Mouse (Mus musculus) embryonic fibroblast, embryonic 13.5 days (primary cell): ENCODE measurements around the gene Rnf2. TPM values are rescaled to one million over a fixed set of nuclear protein-coding genes. Genes with fewer than 3 reads are reported as not detected.

ENCODE experiments used
- H3K27ac ChIP-seq: 2 replicates; pipeline ENCODE4 v1.5.1; 2012; ENCODE audit warnings: low read length, control low read depth, inconsistent platforms; ENCODE audit not compliant: insufficient read depth
- H3K4me1 ChIP-seq: 2 replicates; pipeline ENCODE4 v1.6.1; 2011; ENCODE audit warnings: low read length; ENCODE audit not compliant: control insufficient read depth, insufficient read depth
- H3K4me3 ChIP-seq: 2 replicates; pipeline ENCODE4 v1.5.1; 2011; ENCODE audit warnings: mild to moderate bottlenecking, control low read depth, low read length; ENCODE audit not compliant: insufficient read depth
- CTCF ChIP-seq: IDR thresholded peaks from 2 replicates; pipeline ENCODE4 v1.5.1; 2011; ENCODE audit warnings: mild to moderate bottlenecking, control low read depth, low read length, moderate library complexity, borderline replicate concordance; ENCODE audit not compliant: insufficient read depth
- POLR2A ChIP-seq: IDR thresholded peaks from 2 replicates; pipeline ENCODE4 v1.6.1; 2011; ENCODE audit warnings: low read depth, mild to moderate bottlenecking, control low read depth, low read length, moderate library complexity
- polyA plus RNA-seq: library from polyadenylated mRNA; stranded (reverse); fragments of >200 nt; gene quantifications from 2 replicates; pipeline ENCODE4 v1.2.4, GENCODE M21; 2011; ENCODE audit warnings: low read depth; ENCODE audit not compliant: missing spikeins, insufficient read length

The Rnf2 gene
- polyA plus RNA-seq, 1 experiment: 96.5 TPM

- Histone ChIP-seq H3K4me1 (no peaks in the 10 kb centered on the region), H3K4me3 (no peak overlapping the region), H3K27ac (no peak overlapping the region)
- no peak for TF ChIP-seq POLR2A
- no peak for TF ChIP-seq CTCF
These were observed 15.0 kb upstream of the Rnf2 start for GRCm38 (mm10) chr1:151515733-151516132.

DNA sequence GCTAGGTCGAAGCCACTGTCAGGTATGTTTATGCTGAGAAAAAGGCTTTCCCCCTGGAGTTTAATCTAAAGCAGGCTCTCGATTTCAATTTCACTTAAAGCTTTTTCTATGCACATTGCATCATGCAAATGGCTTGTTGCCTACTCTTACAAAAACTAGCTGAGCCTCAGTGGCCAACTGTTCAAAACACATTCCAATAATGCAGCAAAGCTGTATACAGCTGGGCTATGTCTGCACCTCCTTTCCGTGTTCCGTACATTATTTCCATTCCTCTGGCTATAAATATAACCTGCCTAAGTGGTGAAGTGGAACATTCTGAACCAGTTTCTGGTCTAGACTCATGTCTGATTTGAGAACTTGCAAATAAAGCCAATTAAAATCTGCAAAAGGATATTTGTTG is 13.4 kb upstream of the Rnf2 start:
- TF ChIP-seq CTCF (no peak), POLR2A (no peak)
- peak overlapping the region; percentile 81 for H3K27ac ChIP-seq
- no peak overlapping the region for H3K4me3 ChIP-seq

GRCm38 (mm10) chr1:151510811-151511210 is 10.1 kb upstream of the Rnf2 start:
- H3K27ac ChIP-seq: no peak overlapping the region
- H3K4me1 ChIP-seq: no peaks in the 10 kb centered on the region

More for the DNA sequence above, 13.4 kb upstream of the Rnf2 start:
- no peaks in the 10 kb centered on the region for H3K4me1 ChIP-seq

DNA sequence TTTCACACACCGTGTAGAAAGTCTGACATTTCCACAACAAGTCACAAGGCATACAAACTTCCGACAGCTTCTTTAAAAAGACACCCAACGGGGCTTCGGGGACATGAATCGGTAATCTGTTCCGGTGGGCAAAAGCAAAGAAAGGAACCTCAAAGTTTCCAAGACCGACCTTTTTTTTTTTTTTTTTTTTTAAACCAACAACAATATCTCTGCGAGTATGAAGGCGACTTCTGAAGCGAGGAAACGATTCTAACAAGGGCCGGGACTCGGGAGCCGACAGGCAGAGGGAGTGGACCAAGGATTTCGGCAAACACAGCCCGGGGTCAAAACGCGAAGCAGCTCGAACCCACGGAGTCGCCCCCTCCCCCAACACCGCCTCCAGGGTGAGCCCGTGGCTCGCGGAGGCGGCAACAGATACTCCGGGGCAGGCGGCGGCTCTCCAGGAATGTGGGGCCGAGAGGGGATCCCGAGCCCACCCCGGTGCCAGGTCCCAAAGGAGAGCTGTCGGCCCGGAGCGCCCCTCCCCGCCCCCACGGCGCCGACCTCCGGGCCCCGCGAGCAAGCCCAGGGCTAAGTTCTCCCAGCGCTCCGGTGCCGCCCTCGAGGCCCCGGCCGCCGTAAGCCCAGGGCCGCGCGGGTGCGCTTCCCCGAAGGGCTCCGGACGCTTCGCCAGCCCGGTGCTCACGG is 797 bp downstream of the Rnf2 start:
- Histone ChIP-seq H3K27ac (peak overlapping the region; percentile 55), H3K4me1 (peaks cover 2% of the 10 kb centered on the region; the same call in 1 of the 2 replicates), H3K4me3 (peak overlapping the region; percentile 83)
- TF ChIP-seq CTCF (no peak), POLR2A (no peak)

More at GRCm38 (mm10) chr1:151510811-151511210, 10.1 kb upstream of the Rnf2 start:
- no peak overlapping the region for H3K4me3 ChIP-seq
- TF ChIP-seq CTCF (no peak), POLR2A (no peak)

DNA sequence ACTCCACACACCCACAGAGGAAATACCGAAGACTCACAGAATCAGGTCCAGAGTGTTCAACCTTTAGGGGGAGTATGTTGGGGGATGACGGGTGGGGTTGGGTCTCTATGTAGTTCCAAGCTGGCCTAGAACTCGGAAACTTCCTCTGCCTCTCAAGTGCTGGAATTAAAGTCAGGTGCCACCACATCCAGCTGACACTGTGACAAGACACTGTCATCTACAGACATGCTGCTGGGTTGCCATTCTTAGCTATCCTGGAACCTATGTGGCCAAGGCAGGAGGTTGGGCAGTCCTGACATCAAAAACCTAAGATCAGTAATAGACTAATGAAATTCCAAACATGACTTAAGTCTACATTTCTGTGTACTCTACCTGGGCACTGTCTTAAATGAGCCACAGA is 2.4 kb downstream of the Rnf2 start:
- no peak for TF ChIP-seq POLR2A
- no peak for TF ChIP-seq CTCF
- Histone ChIP-seq H3K4me1 (peaks cover 2% of the 10 kb centered on the region; the same call in 1 of the 2 replicates), H3K27ac (no peak overlapping the region), H3K4me3 (no peak overlapping the region)

DNA sequence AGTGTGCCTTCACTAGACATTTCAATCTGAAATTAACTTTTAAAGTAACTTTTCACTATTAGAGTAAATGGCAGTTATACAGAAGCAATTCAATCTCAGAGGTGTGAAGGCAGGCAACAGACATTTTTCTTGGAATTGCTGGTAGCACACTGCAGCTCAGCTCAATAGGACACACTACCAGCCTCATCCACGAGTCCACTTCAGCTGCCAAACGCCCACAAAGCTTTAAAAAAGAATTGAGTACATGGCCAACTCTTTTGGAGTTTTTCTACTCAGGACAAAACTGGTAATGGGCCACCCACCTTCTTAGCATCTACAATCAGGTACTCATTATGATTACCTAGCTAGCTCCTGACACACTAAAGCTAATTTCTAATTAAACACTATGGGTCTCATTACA is 2.8 kb downstream of the Rnf2 start:
- Histone ChIP-seq H3K4me3 (no peak overlapping the region), H3K27ac (no peak overlapping the region), H3K4me1 (peaks cover 2% of the 10 kb centered on the region; the same call in 1 of the 2 replicates)
- TF ChIP-seq POLR2A (no peak), CTCF (no peak)

DNA sequence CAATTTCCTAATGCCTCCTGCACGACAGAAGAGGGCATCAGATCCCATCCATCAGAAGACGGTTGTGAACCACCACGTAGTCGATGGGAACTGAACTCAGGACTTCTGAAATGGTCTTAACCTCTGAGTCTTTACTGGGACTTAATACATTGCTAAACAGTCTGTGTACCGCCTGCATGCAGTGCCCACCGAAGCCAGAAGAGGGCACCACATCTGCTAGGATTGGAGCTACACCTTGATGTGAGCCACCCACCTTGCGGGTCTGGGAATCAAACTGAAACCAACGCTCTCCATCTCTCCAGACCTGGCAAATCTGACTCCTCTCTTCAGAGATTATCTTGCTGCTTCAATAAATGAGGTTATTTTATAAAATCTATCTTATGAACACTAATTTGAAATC is 3.7 kb downstream of the Rnf2 start:
- peaks cover 2% of the 10 kb centered on the region; the same call in 1 of the 2 replicates for H3K4me1 ChIP-seq
- TF ChIP-seq POLR2A (no peak), CTCF (peak; percentile 50; the same call in 1 of the 2 replicates)
- H3K27ac ChIP-seq: no peak overlapping the region
- no peak overlapping the region for H3K4me3 ChIP-seq

DNA sequence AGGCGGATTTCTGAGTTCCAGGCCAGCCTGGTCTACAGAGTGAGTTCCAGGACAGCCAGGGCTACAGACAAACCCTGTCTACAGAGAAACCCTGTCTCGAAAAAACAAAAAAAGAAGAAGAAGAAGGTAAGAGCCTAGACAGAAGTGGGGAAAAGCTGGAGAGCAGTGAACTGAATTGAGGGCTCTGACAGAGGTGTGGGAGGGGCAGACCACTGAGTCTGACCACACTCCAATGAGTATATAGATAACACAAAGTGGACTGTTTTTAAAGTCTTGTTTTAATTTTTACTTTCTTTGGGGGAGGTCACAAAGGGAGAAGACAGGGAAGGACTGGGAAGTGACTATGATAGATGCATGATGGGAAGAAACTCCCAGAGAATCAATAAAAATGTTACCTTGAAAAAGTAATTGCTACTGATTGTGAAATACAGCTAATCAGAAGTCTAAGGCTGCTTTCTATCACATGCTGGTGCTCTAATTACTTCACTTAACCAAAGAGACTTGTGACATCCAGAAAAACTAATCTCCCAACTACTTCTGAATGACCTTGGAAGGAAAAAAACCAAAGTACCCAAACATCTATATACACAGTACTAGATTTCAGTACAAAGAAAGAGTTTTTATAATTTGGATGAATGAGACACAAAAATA is 5.0 kb downstream of the Rnf2 start:
- no peak overlapping the region for H3K4me3 ChIP-seq
- TF ChIP-seq POLR2A: no peak
- TF ChIP-seq CTCF: no peak
- peaks cover 2% of the 10 kb centered on the region; the same call in 1 of the 2 replicates for H3K4me1 ChIP-seq
- H3K27ac ChIP-seq: no peak overlapping the region

DNA sequence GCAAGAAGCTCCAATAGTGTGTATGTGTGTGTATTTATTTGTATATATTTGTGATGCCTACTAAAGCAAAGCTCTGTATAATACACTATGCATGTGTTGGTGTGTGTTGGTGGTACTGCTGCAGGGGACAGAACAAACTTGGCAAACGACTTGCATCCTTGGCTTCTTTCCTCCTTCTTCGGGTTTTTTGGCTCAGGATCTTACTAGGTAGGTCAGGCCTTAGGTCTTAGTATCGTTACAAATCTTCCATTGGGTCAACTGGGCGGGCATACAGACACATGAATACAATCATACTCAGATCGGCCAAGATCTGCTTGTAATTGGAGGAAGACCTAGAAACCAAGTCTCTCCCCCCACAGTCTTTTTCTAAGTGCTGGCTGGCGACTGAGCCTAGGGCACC is 6.0 kb downstream of the Rnf2 start:
- Histone ChIP-seq H3K4me1 (peaks cover 2% of the 10 kb centered on the region; the same call in 1 of the 2 replicates), H3K4me3 (no peak overlapping the region), H3K27ac (no peak overlapping the region)
- TF ChIP-seq CTCF (no peak), POLR2A (no peak)

DNA sequence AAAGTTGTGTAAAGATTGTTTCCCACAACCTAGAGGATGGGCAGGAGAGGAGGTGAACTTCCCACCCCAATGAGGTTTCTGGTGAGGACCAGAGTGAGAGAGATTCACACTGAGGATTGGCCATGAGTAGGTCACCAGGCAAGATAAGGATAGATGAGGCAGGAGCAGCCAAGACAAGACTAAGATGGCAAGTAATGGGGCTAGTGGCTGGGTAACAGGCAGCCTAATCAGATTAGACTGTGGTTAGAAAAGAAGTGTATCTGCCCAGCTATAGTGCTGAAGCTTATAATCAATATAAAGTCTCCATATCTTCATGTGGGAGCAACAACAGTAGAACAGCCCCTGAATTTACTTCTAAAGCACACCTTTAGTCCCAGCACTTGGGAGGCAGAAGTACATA is 6.9 kb downstream of the Rnf2 start:
- Histone ChIP-seq H3K27ac (no peak overlapping the region), H3K4me1 (peaks cover 2% of the 10 kb centered on the region; the same call in 1 of the 2 replicates), H3K4me3 (no peak overlapping the region)
- TF ChIP-seq POLR2A (no peak), CTCF (no peak)
